In genomic region chr8:125388404-125389180, GRCm38 (mm10) we compare ENCODE assay signal across 10 mouse cellular contexts.
DNase-seq lines count a peak whose midpoint lies in the region; ATAC-seq and TF ChIP-seq lines count a peak whose summit lies in the region.
"Had no signal": no experiment of that assay in that cellular context is flagged by ENCODE, and none has a peak within 500 bp of the region (broad histone marks: within the 10 kb centered on the region; RNA-seq: fewer than 3 reads in every experiment).

No protein-coding gene starts in this region.

- DNase-seq in hindbrain, postnatal 0 days (ENCODE audit: low spot score) = no peak
- DNase-seq in liver, postnatal 0 days = no peak
- no peak for DNase-seq in right cerebral cortex, adult 2 months (ENCODE audit: low spot score in 2 of 2)

- no peak overlapping the region for H3K9ac ChIP-seq in hindbrain, postnatal 0 days (replicated peaks; ENCODE audit: low read length)
- H3K9ac ChIP-seq in hindbrain, embryonic 16.5 days (ENCODE audit: low read depth, low read length) = no peak overlapping the region
- 0 out of 2 replicates have a peak overlapping the region, but pooled peaks have one; percentile 14 for H3K9ac ChIP-seq in heart, embryonic 16.5 days (ENCODE audit: low read length)
- H3K9ac ChIP-seq in neural tube, embryonic 13.5 days = no peak overlapping the region
- no peak overlapping the region for H3K9ac ChIP-seq in liver, postnatal 0 days (replicated peaks)
- H3K9ac ChIP-seq: limb, embryonic 15.5 days had no signal

- peaks cover 51% of the 10 kb centered on the region for H3K4me1 ChIP-seq in hindbrain, postnatal 0 days (ENCODE audit: insufficient read depth, low read length)
- peaks cover 48% of the 10 kb centered on the region for H3K4me1 ChIP-seq in hindbrain, embryonic 16.5 days (ENCODE audit: control insufficient read depth, insufficient read depth, low read depth, low read length)
- peaks cover 71% of the 10 kb centered on the region for H3K4me1 ChIP-seq in heart, embryonic 16.5 days (ENCODE audit: control insufficient read depth, insufficient read depth, low read length)
- H3K4me1 ChIP-seq in neural tube, embryonic 13.5 days (replicated peaks) = peaks cover 55% of the 10 kb centered on the region
- peaks cover 12% of the 10 kb centered on the region for H3K4me1 ChIP-seq in liver, postnatal 0 days (ENCODE audit: insufficient read depth)

- WGBS in hindbrain, postnatal 0 days = 40% methylated on average over 13 of the region's 13 CpGs
- 52% methylated on average over 13 of the region's 13 CpGs for WGBS in hindbrain, embryonic 16.5 days
- WGBS in heart, embryonic 16.5 days = 36% methylated on average over 13 of the region's 13 CpGs
- WGBS in neural tube, embryonic 13.5 days = 49% methylated on average over 13 of the region's 13 CpGs
- WGBS in liver, postnatal 0 days (ENCODE audit: insufficient replicate concordance) = 47% methylated on average over 13 of the region's 13 CpGs

- H3K36me3 ChIP-seq in hindbrain, postnatal 0 days (ENCODE audit: insufficient read depth, low read length) = no peaks in the 10 kb centered on the region
- H3K36me3 ChIP-seq in hindbrain, embryonic 16.5 days (ENCODE audit: control insufficient read depth, insufficient read depth, low read length) = no peaks in the 10 kb centered on the region
- H3K36me3 ChIP-seq in heart, embryonic 16.5 days (ENCODE audit: control insufficient read depth, insufficient read depth) = no peaks in the 10 kb centered on the region
- no peaks in the 10 kb centered on the region for H3K36me3 ChIP-seq in neural tube, embryonic 13.5 days
- no peaks in the 10 kb centered on the region for H3K36me3 ChIP-seq in liver, postnatal 0 days (replicated peaks; ENCODE audit: insufficient read depth, low read length)
- H3K36me3 ChIP-seq: G1E; limb, embryonic 15.5 days had no signal

- H3K9me3 ChIP-seq in hindbrain, postnatal 0 days (ENCODE audit: low read length) = no peaks in the 10 kb centered on the region
- H3K9me3 ChIP-seq in hindbrain, embryonic 16.5 days (ENCODE audit: control insufficient read depth, low read length) = no peaks in the 10 kb centered on the region
- H3K9me3 ChIP-seq in heart, embryonic 16.5 days (replicated peaks; ENCODE audit: control insufficient read depth, low read length) = no peaks in the 10 kb centered on the region
- no peaks in the 10 kb centered on the region for H3K9me3 ChIP-seq in neural tube, embryonic 13.5 days
- no peaks in the 10 kb centered on the region for H3K9me3 ChIP-seq in liver, postnatal 0 days (ENCODE audit: low read length)
- H3K9me3 ChIP-seq: limb, embryonic 15.5 days had no signal

- no peak for TF ChIP-seq CTCF in hindbrain, postnatal 0 days (IDR thresholded peaks at IDR 0.05; ENCODE audit: low read depth)
- no peak for TF ChIP-seq CTCF in liver, postnatal 0 days (IDR thresholded peaks at IDR 0.05; ENCODE audit: low read depth)

- no peak for TF ChIP-seq EP300 in liver, postnatal 0 days (IDR thresholded peaks at IDR 0.05; ENCODE audit: low read depth)

- no peak for ATAC-seq in hindbrain, postnatal 0 days
- ATAC-seq in hindbrain, embryonic 16.5 days = no peak
- ATAC-seq in common myeloid progenitor, adult 5-6 weeks (replicated peaks; ENCODE audit: low read depth, poor library complexity, severe bottlenecking) = peak; percentile 31
- no peak for ATAC-seq in heart, embryonic 16.5 days (replicated peaks; ENCODE audit: extremely low read depth, insufficient read depth, low FRiP score)
- no peak for ATAC-seq in neural tube, embryonic 13.5 days (ENCODE audit: low read depth)
- ATAC-seq in liver, postnatal 0 days = no peak
- ATAC-seq: inflammation-experienced regulatory T-cells, adult 6 months had no signal

- H3K4me3 ChIP-seq in hindbrain, postnatal 0 days (ENCODE audit: low read length) = no peak overlapping the region
- H3K4me3 ChIP-seq in hindbrain, embryonic 16.5 days (ENCODE audit: low read length) = no peak overlapping the region
- H3K4me3 ChIP-seq in heart, embryonic 16.5 days (ENCODE audit: low read length) = no peak overlapping the region
- H3K4me3 ChIP-seq in neural tube, embryonic 13.5 days = no peak overlapping the region
- H3K4me3 ChIP-seq in liver, postnatal 0 days (ENCODE audit: low read depth, low read length) = no peak overlapping the region
- H3K4me3 ChIP-seq: limb, embryonic 15.5 days had no signal

- no peak overlapping the region for H3K4me2 ChIP-seq in hindbrain, postnatal 0 days (ENCODE audit: low read depth, low read length)
- no peak overlapping the region for H3K4me2 ChIP-seq in hindbrain, embryonic 16.5 days (ENCODE audit: low read length)
- no peak overlapping the region for H3K4me2 ChIP-seq in heart, embryonic 16.5 days (ENCODE audit: low read depth, low read length)
- no peak overlapping the region for H3K4me2 ChIP-seq in neural tube, embryonic 13.5 days
- no peak overlapping the region for H3K4me2 ChIP-seq in liver, postnatal 0 days (ENCODE audit: low read depth, low read length)
- H3K4me2 ChIP-seq: limb, embryonic 15.5 days had no signal

- peak overlapping the region; percentile 4; the same call in 1 of the 2 replicates for H3K27ac ChIP-seq in hindbrain, postnatal 0 days
- no peak overlapping the region; the same call in 1 of the 2 replicates for H3K27ac ChIP-seq in hindbrain, embryonic 16.5 days (ENCODE audit: low read depth, low read length)
- peak overlapping the region; percentile 95 for H3K27ac ChIP-seq in heart, embryonic 16.5 days (ENCODE audit: low read length)
- H3K27ac ChIP-seq in neural tube, embryonic 13.5 days (replicated peaks) = peak overlapping the region; percentile 82; the same call in 1 of the 2 replicates
- no peak overlapping the region for H3K27ac ChIP-seq in liver, postnatal 0 days (ENCODE audit: low read depth)
- H3K27ac ChIP-seq: limb, embryonic 15.5 days had no signal

- no peaks in the 10 kb centered on the region for H3K27me3 ChIP-seq in hindbrain, postnatal 0 days (ENCODE audit: insufficient read depth, low read length)
- no peaks in the 10 kb centered on the region for H3K27me3 ChIP-seq in hindbrain, embryonic 16.5 days (replicated peaks; ENCODE audit: control insufficient read depth, insufficient read depth, low read length)
- no peaks in the 10 kb centered on the region for H3K27me3 ChIP-seq in heart, embryonic 16.5 days (ENCODE audit: control insufficient read depth, insufficient read depth, low read length)
- H3K27me3 ChIP-seq in neural tube, embryonic 13.5 days = no peaks in the 10 kb centered on the region
- no peaks in the 10 kb centered on the region for H3K27me3 ChIP-seq in liver, postnatal 0 days (ENCODE audit: insufficient read depth, low read length)
- H3K27me3 ChIP-seq: limb, embryonic 15.5 days had no signal

Comparison
In these comparisons a context has a peak if more than half of its experiments do, and no peak if none do; other contexts are left out.
1. H3K27ac ChIP-seq: peak in hindbrain, postnatal 0 days (single experiment), heart, embryonic 16.5 days (single experiment) and neural tube, embryonic 13.5 days (single experiment); none in hindbrain, embryonic 16.5 days (single experiment) and liver, postnatal 0 days (single experiment).